Mouse (Mus musculus): ENCODE results near the gene Sdsl.

DNA sequence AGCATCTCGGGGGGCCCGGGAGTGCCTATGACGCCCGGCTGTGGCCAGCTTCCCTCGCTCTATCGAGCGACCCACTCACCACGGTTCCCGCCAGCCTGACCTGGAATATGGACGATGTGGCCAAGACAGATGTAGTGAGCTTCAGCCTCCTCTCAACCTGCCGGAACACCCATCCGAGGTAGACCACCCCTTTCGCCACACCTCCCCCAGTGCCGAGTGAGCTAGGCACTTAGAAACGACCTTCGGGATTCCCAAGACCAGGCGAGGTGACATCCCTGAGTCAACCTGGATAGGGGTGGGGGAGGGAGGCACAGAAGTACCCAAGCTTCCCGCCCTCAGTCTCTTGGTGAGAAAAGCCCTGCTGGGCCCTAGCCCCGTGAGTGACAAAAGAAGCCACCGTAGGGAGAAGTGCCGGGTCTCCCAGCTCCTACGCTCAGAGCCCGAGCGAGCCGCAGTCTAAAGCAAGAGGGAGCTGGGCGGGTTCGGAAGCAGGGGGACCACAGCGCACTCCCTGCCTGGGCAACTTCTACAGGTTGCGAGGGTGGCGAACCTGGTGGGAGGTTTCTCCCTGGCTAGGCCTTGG, 41.5 kb downstream of the Sdsl start:
- TF ChIP-seq CTCF (conservative IDR thresholded peaks at IDR 0.05; ENCODE audit: insufficient read depth, insufficient read length, low read depth, low read length) = no peak
- no peak for TF ChIP-seq POLR2A (IDR thresholded peaks at IDR 0.05; ENCODE audit: low read depth, low read length)

Measured in kidney, adult 2 months (tissue).